Mouse (Mus musculus) heart, adult 2 months (tissue): Measurements from ENCODE around the gene Smc5.

Experiments used
- CTCF ChIP-seq: fragments of 200-600 bp; IDR thresholded peaks from 2 replicates; pipeline ENCODE4 v1.8.1; 2022; ENCODE audit warnings: antibody characterized with exemption, mild to moderate bottlenecking, moderate library complexity
- EP300 ChIP-seq: fragments of 200-500 bp; IDR thresholded peaks from 2 replicates; pipeline ENCODE4 v1.6.1; 2011; ENCODE audit warnings: low read depth, low read length, control low read depth; ENCODE audit not compliant: insufficient read depth
- POLR2A ChIP-seq: fragments of 200-500 bp; IDR thresholded peaks from 2 replicates; pipeline ENCODE4 v1.6.1; 2011; ENCODE audit warnings: mild to moderate bottlenecking, low read depth, low read length, control low read depth; ENCODE audit not compliant: insufficient read depth

DNA sequence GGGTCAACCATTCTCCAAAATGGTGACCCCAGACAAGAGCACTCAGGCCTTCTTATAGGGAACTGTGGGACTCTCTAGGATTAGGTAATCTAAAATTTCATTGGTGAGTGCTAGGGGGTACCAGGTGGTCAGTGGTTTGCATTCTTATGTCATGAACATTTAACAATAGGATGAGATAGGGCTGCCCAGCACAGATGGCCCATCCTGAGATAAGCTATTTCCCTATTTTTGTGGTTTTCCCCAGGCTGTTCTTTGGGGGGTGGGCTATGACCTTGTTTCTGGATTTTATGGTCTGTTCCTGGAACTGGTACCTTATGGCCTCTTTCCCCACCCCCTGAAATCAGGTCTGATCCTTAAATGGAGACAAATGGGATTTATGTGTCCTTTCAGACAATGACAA is 23.5 kb upstream of the Smc5 start:
- TF ChIP-seq CTCF (no peak), POLR2A (no peak), EP300 (no peak)
